ENCODE assay signal across 9 mouse cellular contexts in the genomic region with DNA sequence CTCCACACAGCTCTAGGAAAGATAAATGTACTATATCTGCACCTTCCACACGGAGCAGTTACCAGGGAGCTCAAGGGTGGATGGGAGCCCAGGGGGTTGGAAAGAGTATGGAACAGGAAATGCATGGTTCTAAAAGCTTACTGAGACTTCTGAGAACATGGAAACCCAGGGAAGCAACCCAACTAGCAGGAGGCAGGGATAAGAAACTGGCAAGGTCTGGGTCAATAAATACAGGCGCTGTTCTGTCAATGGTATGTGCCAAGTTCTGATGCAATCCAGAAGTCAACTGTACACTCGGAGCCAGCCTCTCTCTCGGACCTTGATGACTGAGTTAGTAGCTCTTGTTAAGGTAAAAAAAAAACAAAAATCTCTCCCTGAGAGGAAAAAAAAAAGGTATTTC. TPM values are rescaled to one million over a fixed set of nuclear protein-coding genes. Genes with fewer than 3 reads are reported as not detected.
DNase-seq lines count a peak whose midpoint lies in the region; ATAC-seq lines count a peak whose summit lies in the region.
"Had no signal": no experiment of that assay in that cellular context is flagged by ENCODE, and none has a peak within 500 bp of the region (broad histone marks: within the 10 kb centered on the region; RNA-seq: fewer than 3 reads in every experiment).

No protein-coding gene starts in this region.

- H3K9me3 ChIP-seq in liver, embryonic 16.5 days (replicated peaks; ENCODE audit: control insufficient read depth, low read length) = no peaks in the 10 kb centered on the region
- no peaks in the 10 kb centered on the region for H3K9me3 ChIP-seq in liver, embryonic 11.5 days (ENCODE audit: control insufficient read depth, low read length)
- no peaks in the 10 kb centered on the region for H3K9me3 ChIP-seq in embryonic facial prominence, embryonic 15.5 days (replicated peaks)
- H3K9me3 ChIP-seq in heart, embryonic 15.5 days (replicated peaks) = no peaks in the 10 kb centered on the region

- no peak for DNase-seq in liver, embryonic 11.5 days (ENCODE audit: low spot score)
- peak; percentile 86 for DNase-seq in lung, postnatal 36 days
- no peak for DNase-seq in ovary, postnatal 36 days (ENCODE audit: low spot score)
- DNase-seq: spleen, adult 18-20 months had no signal

- no peak overlapping the region for H3K4me2 ChIP-seq in liver, embryonic 16.5 days (ENCODE audit: low read depth, low read length)
- no peak overlapping the region for H3K4me2 ChIP-seq in liver, embryonic 11.5 days
- H3K4me2 ChIP-seq in embryonic facial prominence, embryonic 15.5 days (replicated peaks) = no peak overlapping the region
- H3K4me2 ChIP-seq in heart, embryonic 15.5 days = no peak overlapping the region

- H3K27ac ChIP-seq in liver, embryonic 16.5 days (ENCODE audit: low read length) = no peak overlapping the region
- no peak overlapping the region for H3K27ac ChIP-seq in liver, embryonic 11.5 days (ENCODE audit: low read depth, low read length)
- H3K27ac ChIP-seq in embryonic facial prominence, embryonic 15.5 days (replicated peaks) = peak overlapping the region; percentile 65
- H3K27ac ChIP-seq in heart, embryonic 15.5 days = peak overlapping the region; percentile 26; the same call in 1 of the 2 replicates

- no peak overlapping the region for H3K9ac ChIP-seq in liver, embryonic 16.5 days (ENCODE audit: low read depth, low read length)
- no peak overlapping the region for H3K9ac ChIP-seq in liver, embryonic 11.5 days (ENCODE audit: low read depth, low read length)
- no peak overlapping the region for H3K9ac ChIP-seq in embryonic facial prominence, embryonic 15.5 days
- H3K9ac ChIP-seq in heart, embryonic 15.5 days = no peak overlapping the region

- H3K4me1 ChIP-seq in liver, embryonic 16.5 days (ENCODE audit: control insufficient read depth, low read depth, low read length) = no peaks in the 10 kb centered on the region
- H3K4me1 ChIP-seq in liver, embryonic 11.5 days (replicated peaks; ENCODE audit: control insufficient read depth, insufficient read depth, low read length) = 0 out of 2 replicates have a peak, but pooled peaks cover 2% of the 10 kb centered on the region
- H3K4me1 ChIP-seq in embryonic facial prominence, embryonic 15.5 days = peaks cover 63% of the 10 kb centered on the region
- peaks cover 34% of the 10 kb centered on the region for H3K4me1 ChIP-seq in heart, embryonic 15.5 days (replicated peaks)

- 0 out of 2 replicates have a peak, but pooled peaks have one; percentile 53 for ATAC-seq in liver, embryonic 16.5 days (ENCODE audit: low read depth)
- no peak for ATAC-seq in liver, embryonic 11.5 days (replicated peaks; ENCODE audit: low FRiP score)
- ATAC-seq in embryonic facial prominence, embryonic 15.5 days (ENCODE audit: insufficient number of reproducible peaks, low FRiP score, low TSS enrichment, low read depth) = peak; percentile 56; the same call in 1 of the 2 replicates
- peak; percentile 53; the same call in 1 of the 2 replicates for ATAC-seq in heart, embryonic 15.5 days (replicated peaks; ENCODE audit: insufficient number of reproducible peaks, insufficient read depth, low FRiP score, low read depth)
- ATAC-seq in cerebellum, adult (ENCODE audit: insufficient number of reproducible peaks, low FRiP score, low TSS enrichment) = no peak
- ATAC-seq: forebrain, embryonic 14.5 days had no signal

- no peaks in the 10 kb centered on the region for H3K27me3 ChIP-seq in liver, embryonic 16.5 days (ENCODE audit: control insufficient read depth, insufficient read depth, low read depth, low read length)
- H3K27me3 ChIP-seq in liver, embryonic 11.5 days (replicated peaks; ENCODE audit: control insufficient read depth, insufficient read depth, low read length) = no peaks in the 10 kb centered on the region
- no peaks in the 10 kb centered on the region for H3K27me3 ChIP-seq in embryonic facial prominence, embryonic 15.5 days
- peaks cover 37% of the 10 kb centered on the region for H3K27me3 ChIP-seq in heart, embryonic 15.5 days

- 61% methylated on average over 4 of the region's 4 CpGs for WGBS in liver, embryonic 16.5 days (ENCODE audit: insufficient replicate concordance)
- 64% methylated on average over 4 of the region's 4 CpGs for WGBS in liver, embryonic 11.5 days
- 51% methylated on average over 4 of the region's 4 CpGs for WGBS in embryonic facial prominence, embryonic 15.5 days
- 33% methylated on average over 4 of the region's 4 CpGs for WGBS in heart, embryonic 15.5 days

- H3K4me3 ChIP-seq in liver, embryonic 16.5 days (ENCODE audit: low read depth, low read length) = no peak overlapping the region
- no peak overlapping the region for H3K4me3 ChIP-seq in liver, embryonic 11.5 days (ENCODE audit: low read depth, low read length)
- H3K4me3 ChIP-seq in embryonic facial prominence, embryonic 15.5 days (replicated peaks) = no peak overlapping the region
- no peak overlapping the region for H3K4me3 ChIP-seq in heart, embryonic 15.5 days

- no peaks in the 10 kb centered on the region for H3K36me3 ChIP-seq in liver, embryonic 16.5 days (ENCODE audit: control insufficient read depth, insufficient read depth)
- H3K36me3 ChIP-seq in liver, embryonic 11.5 days (ENCODE audit: control insufficient read depth, insufficient read depth, low read length) = no peaks in the 10 kb centered on the region
- no peaks in the 10 kb centered on the region for H3K36me3 ChIP-seq in embryonic facial prominence, embryonic 15.5 days
- H3K36me3 ChIP-seq in heart, embryonic 15.5 days = no peaks in the 10 kb centered on the region

RNA-seq across cellular contexts. Expression of gene Rai14, which starts 42.6 kb away (rescaled TPM):
- polyA plus RNA-seq in liver, embryonic 16.5 days (2015; fragmentation: Nextera tagmentation; extraction: Ambion mirVana) = 5.5 and 6.2 TPM in 2 replicates
- 19.6 and 20.2 TPM in 2 replicates for polyA plus RNA-seq in liver, embryonic 11.5 days (2014; fragmentation: Nextera tagmentation; extraction: Ambion mirVana)
- 54.7 and 59.5 TPM in 2 replicates for polyA plus RNA-seq in embryonic facial prominence, embryonic 15.5 days (2015; fragmentation: Nextera tagmentation; extraction: Ambion mirVana)
- polyA plus RNA-seq in heart, embryonic 15.5 days (2015; fragmentation: Nextera tagmentation; extraction: Ambion mirVana) = 13.8 and 17.1 TPM in 2 replicates

Comparison
In these comparisons a context has a peak if more than half of its experiments do, and no peak if none do; other contexts are left out.
1. ATAC-seq: peak in liver, embryonic 16.5 days (single experiment), embryonic facial prominence, embryonic 15.5 days (single experiment) and heart, embryonic 15.5 days (single experiment); none in liver, embryonic 11.5 days (single experiment) and cerebellum, adult (single experiment).
2. H3K27ac ChIP-seq: peak in embryonic facial prominence, embryonic 15.5 days (single experiment) and heart, embryonic 15.5 days (single experiment); none in liver, embryonic 16.5 days (single experiment) and liver, embryonic 11.5 days (single experiment).